Mouse (Mus musculus) hindbrain, embryonic 15.5 days (tissue): ENCODE measurements around the gene Dpf2. TPM values are rescaled to one million over a fixed set of nuclear protein-coding genes. Genes with fewer than 3 reads are reported as not detected.
A peak's percentile ranks its signal among the peaks of the same experiment; 100 is the strongest.

Experiments
- ATAC-seq: fragments of 200-750 bp; cut with Nextera tagmentation; 2 replicates; pipeline ENCODE4 v1.8.0; 2017; ENCODE audit warnings: low read depth, moderate number of reproducible peaks, moderate TSS enrichment; ENCODE audit not compliant: low FRiP score
- H3K27ac ChIP-seq: fragments of 300-500 bp; sonication (generic); replicated peaks from 2 replicates; pipeline ENCODE4 v1.5.1; 2015; ENCODE audit warnings: mild to moderate bottlenecking, inconsistent platforms
- H3K27me3 ChIP-seq: fragments of 300-500 bp; sonication (generic); 2 replicates; pipeline ENCODE4 v1.6.1; 2015; ENCODE audit warnings: control low read depth, inconsistent platforms
- H3K36me3 ChIP-seq: fragments of 300-500 bp; sonication (generic); 2 replicates; pipeline ENCODE4 v1.6.1; 2015; ENCODE audit warnings: control low read depth, inconsistent platforms
- H3K4me1 ChIP-seq: fragments of 300-500 bp; sonication (generic); replicated peaks from 2 replicates; pipeline ENCODE4 v1.6.1; 2015; ENCODE audit warnings: control low read depth, inconsistent platforms
- H3K4me2 ChIP-seq: fragments of 300-500 bp; sonication (generic); 2 replicates; pipeline ENCODE4 v1.6.1; 2015; ENCODE audit warnings: moderate library complexity, mild to moderate bottlenecking, inconsistent platforms
- H3K4me3 ChIP-seq: fragments of 300-500 bp; sonication (generic); 2 replicates; pipeline ENCODE4 v1.5.1; 2015; ENCODE audit warnings: mild to moderate bottlenecking, inconsistent platforms
- H3K9ac ChIP-seq: fragments of 300-500 bp; sonication (generic); 2 replicates; pipeline ENCODE4 v1.6.1; 2015; ENCODE audit warnings: inconsistent platforms
- H3K9me3 ChIP-seq: fragments of 300-500 bp; sonication (generic); 2 replicates; pipeline ENCODE4 v1.6.1; 2016; ENCODE audit warnings: control low read depth, inconsistent platforms
- WGBS: fragments of 180-500 bp; shearing (Covaris S2); methylation state at CpG from one replicate; pipeline ENCODE4 v1.1.7; 2015; 5-methylcytosine and 5-hydroxymethylcytosine counted together
- polyA plus RNA-seq: library from polyadenylated mRNA; unstranded; fragments of >200 nt; fragmentation: Nextera tagmentation; extraction: Ambion mirVana; gene quantifications from 2 replicates; pipeline ENCODE4 v1.2.1, GENCODE M21; 2015

The Dpf2 gene
- polyA plus RNA-seq, 1 experiment from 2014 or later, result 113 TPM

DNA sequence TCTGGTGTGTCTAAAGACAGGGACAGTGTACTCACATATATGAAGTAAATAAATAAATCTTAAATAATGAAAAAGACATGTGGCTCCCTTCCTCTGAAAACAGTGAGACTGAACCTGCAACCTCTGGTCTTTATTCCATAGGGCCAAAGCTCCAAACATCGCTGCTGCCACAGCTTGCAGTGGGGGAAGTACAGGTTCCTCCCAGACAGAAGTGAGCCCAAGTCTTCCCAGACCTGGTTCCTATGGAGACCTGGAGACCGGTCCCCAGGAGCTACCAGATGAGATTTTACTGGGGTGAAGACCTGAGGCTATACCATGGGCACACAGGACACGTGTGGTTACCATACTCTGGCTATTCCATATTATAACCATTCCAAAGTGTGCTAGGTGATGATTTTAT, 62.0 kb downstream of the Dpf2 start:
- H3K27ac ChIP-seq, result no peak overlapping the region
- H3K27me3 ChIP-seq, result no peaks in the 10 kb centered on the region
- H3K4me1 ChIP-seq, result peaks cover 41% of the 10 kb centered on the region
- no peaks in the 10 kb centered on the region for H3K9me3 ChIP-seq
- WGBS, result 89% methylated on average over 3 of the region's 3 CpGs
- no peak overlapping the region for H3K4me3 ChIP-seq
- H3K4me2 ChIP-seq, result no peak overlapping the region
- H3K36me3 ChIP-seq, result 0 out of 2 replicates have a peak, but pooled peaks cover 7% of the 10 kb centered on the region
- ATAC-seq, result no peak
- H3K9ac ChIP-seq, result no peak overlapping the region

DNA sequence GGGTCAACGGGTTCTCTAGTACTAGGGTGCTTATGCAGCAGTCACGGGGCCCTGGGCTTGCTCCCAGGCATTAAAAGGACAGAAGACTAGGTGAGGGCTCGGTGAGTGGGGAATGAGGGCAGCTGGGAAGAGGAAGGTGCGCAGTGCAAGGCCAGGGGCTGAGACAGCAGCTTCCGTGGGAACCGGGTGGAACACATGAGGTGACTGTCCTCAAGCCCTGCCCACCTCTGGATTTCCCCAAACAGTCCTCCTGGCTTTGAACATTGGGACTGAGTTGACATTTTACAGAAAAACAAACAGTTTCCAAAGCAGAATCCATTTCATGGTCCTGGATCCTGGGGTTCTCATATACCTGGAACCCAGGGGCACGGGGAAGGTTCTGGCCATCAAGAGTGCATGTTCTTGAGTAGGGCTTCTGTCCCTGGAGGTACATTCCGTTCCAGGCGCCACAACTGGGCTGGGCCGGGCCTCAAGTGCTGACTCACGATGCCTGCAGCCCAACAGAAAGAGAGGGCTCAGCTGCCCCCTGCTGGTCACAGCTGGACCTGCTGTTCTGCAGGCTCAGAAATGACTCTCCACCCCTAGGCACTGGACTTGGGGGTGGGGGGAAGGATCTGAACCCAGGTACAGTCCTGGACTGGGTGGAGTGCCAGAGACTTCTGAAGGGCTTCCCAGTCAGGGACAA, 62.8 kb downstream of the Dpf2 start:
- ATAC-seq, result 0 out of 2 replicates have a peak, but pooled peaks have one; percentile 12
- 32% methylated on average over 11 of the region's 11 CpGs for WGBS
- Histone ChIP-seq H3K4me2 (0 out of 2 replicates have a peak overlapping the region, but pooled peaks have one; percentile 16), H3K36me3 (0 out of 2 replicates have a peak, but pooled peaks cover 7% of the 10 kb centered on the region), H3K27ac (no peak overlapping the region), H3K4me1 (peaks cover 47% of the 10 kb centered on the region), H3K9me3 (no peaks in the 10 kb centered on the region), H3K4me3 (no peak overlapping the region), H3K27me3 (no peaks in the 10 kb centered on the region), H3K9ac (no peak overlapping the region; the same call in 1 of the 2 replicates)

DNA sequence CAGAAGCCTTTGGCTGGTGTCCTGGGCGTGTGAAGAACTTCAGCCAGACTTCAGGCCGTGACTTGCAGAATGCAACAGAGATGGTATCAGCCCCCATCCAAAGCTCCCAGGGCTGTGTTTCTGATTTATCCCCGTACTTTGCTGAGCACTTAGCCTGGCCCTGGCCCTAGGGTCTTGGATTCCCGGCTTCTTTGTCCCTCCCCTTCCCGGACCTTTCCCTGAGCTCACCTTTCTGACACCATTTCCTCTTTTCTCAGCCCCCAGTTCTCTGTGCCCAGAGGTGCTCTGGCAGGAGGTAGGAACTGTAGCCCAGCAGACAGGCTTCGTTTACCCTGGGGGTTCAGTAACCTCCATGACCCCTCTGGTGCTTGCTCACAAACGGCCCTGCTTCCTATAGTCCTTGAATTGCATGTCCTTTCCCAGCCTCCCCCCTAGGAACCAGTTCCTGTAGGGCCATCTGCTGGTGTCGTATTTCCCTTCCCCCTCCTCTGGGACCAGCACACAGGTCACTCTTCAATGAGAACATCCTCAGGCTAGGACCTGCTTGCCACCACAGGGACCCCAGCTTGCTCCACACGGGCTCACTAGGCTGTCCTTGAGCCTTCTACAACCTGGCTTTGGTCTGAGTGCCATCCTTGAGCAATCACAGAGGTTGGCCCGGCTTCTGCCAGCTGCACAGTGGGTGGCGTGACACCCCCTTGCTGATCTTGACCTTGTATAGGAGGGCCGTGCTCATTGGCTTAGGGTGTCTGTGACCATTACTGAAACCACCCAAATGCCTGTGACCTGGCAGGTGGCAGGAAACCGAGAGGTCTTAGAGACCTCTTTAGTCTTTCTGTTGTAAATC, 63.8 kb downstream of the Dpf2 start:
- no peak overlapping the region for H3K4me3 ChIP-seq
- no peak overlapping the region; the same call in 1 of the 2 replicates for H3K9ac ChIP-seq
- H3K4me2 ChIP-seq, result peak overlapping the region; percentile 76; the same call in 1 of the 2 replicates
- H3K4me1 ChIP-seq, result peaks cover 57% of the 10 kb centered on the region
- WGBS, result 42% methylated on average over 13 of the region's 13 CpGs
- 0 out of 2 replicates have a peak, but pooled peaks cover 3% of the 10 kb centered on the region for H3K36me3 ChIP-seq
- no peak for ATAC-seq
- no peaks in the 10 kb centered on the region for H3K9me3 ChIP-seq
- peak overlapping the region; percentile 98 for H3K27ac ChIP-seq
- H3K27me3 ChIP-seq, result no peaks in the 10 kb centered on the region

DNA sequence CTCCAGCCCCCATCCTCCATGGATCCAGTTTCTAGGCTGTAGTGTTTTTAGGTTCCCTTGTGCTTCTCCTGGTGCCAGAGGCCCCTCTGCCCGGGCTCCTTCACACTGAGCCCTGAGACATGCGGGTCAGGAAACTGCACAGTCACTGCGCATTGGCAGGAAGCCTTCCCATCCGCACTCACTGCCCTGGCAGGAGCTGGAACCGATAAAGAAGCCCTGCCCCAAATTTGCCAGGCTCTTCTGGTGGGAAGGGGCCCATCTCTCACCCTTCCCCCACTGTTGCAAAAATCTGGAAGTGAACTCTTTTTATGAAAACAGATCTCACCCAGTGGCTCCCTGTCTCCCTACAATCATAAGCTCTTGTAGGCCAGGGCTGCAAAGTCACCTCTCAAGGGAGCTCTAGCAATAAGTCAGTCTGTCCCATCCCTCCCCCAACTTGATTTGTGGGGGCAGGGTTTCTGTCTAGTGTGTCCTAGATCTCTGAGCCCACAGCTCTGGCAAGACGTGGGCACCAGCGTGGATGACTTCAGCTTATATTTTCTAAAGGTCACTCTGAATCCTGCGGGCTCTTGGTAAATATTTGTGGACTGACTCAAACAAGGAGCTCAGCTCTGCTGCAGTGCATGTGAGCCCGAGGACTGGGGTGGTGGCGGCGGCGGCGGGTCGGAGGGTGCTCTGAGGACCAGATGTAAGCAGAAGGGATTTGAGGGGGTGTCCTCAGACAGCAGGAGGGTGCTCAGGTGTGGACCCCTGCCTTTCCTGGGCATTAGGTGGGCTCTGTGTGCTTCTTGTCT, 64.6 kb downstream of the Dpf2 start:
- 63% methylated on average over 14 of the region's 14 CpGs for WGBS
- Histone ChIP-seq H3K36me3 (0 out of 2 replicates have a peak, but pooled peaks cover 3% of the 10 kb centered on the region), H3K27me3 (no peaks in the 10 kb centered on the region), H3K27ac (peak overlapping the region; percentile 98), H3K9me3 (no peaks in the 10 kb centered on the region), H3K4me2 (peak overlapping the region; percentile 76; the same call in 1 of the 2 replicates), H3K4me1 (peaks cover 65% of the 10 kb centered on the region), H3K4me3 (no peak overlapping the region), H3K9ac (peak overlapping the region; percentile 51)
- no peak for ATAC-seq

DNA sequence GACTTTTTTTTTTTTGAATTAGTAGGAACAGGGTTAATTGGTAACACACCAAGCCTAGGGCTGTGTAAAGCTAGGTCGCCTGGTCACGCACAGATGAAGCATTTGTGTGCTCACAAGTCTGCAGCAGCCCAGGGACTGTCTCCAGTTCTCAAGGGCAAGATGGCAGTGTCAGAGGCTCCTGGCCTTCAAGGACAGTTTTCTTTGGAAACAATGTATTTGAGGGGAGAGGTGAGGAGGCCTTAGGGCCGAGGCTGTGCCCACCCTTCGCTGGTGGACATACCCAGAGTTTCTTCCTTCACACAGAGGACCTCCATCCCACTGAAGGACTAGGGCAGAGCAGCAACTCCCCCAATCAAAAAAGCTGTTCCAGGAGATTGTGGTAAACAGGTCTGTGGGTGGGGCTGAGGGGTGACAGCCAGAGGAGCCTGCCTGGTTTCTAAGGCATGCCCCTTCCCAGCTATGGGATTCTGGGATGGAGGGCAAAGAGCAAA, 65.5 kb downstream of the Dpf2 start:
- no peak for ATAC-seq
- Histone ChIP-seq H3K4me2 (peak overlapping the region; percentile 76), H3K27ac (peak overlapping the region; percentile 98), H3K9me3 (no peaks in the 10 kb centered on the region), H3K4me3 (peak overlapping the region; percentile 35), H3K4me1 (peaks cover 74% of the 10 kb centered on the region), H3K36me3 (0 out of 2 replicates have a peak, but pooled peaks cover 3% of the 10 kb centered on the region), H3K27me3 (no peaks in the 10 kb centered on the region), H3K9ac (peak overlapping the region; percentile 51)
- 40% methylated on average over 4 of the region's 4 CpGs for WGBS

DNA sequence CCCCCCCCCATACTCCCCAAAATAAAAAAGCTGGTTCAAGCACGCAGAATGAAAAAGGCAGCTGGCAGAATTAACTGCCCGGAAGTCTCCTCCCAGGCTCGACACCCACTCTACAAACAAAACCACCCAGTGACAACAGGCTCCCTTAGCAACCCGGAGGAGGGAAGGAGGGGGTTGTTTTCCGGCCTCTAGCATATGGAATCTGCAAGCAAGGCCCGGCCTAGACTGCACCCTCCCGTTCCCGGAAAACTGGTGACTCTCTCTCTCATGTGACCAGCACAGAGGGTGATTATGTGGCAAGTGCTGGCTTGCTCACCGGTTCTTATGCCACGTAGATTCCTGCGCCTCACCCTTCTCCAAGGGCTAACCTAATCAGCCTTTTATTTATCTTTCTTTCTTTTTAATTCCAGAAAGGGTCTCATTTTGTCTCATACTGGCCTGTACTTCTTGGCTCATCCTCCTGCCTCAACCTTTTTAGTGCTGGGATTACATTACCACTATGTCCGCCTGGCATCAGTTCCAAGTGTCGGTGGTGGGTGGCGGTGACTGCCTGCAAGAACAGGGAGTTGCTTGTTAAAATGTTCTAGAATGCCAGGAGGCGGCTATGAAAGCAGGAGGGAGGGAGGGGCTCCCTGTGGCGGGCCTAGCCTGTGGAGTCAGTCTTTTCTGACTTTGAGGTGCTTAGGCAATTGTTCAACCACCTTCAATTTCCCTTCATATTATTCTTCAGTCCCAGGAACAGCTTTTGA, 66.1 kb downstream of the Dpf2 start:
- 1% methylated on average over 16 of the region's 16 CpGs for WGBS
- H3K9me3 ChIP-seq, result no peaks in the 10 kb centered on the region
- H3K27me3 ChIP-seq, result no peaks in the 10 kb centered on the region
- peak overlapping the region; percentile 51 for H3K9ac ChIP-seq
- H3K4me3 ChIP-seq, result peak overlapping the region; percentile 35
- peak overlapping the region; percentile 98 for H3K27ac ChIP-seq
- peaks cover 76% of the 10 kb centered on the region for H3K4me1 ChIP-seq
- H3K36me3 ChIP-seq, result no peaks in the 10 kb centered on the region
- peak; percentile 86 for ATAC-seq
- peak overlapping the region; percentile 76 for H3K4me2 ChIP-seq

Other genes with a start within 250 kb of the Dpf2 start
- 17.1 and 20.1 TPM in 2 replicates for gene Sipa1, start 249.3 kb downstream of the Dpf2 start, polyA plus RNA-seq
- gene Map3k11, start 224.3 kb downstream of the Dpf2 start, polyA plus RNA-seq, result 12.3 and 13.4 TPM in 2 replicates
- gene Pcnx3, start 224.1 kb downstream of the Dpf2 start, polyA plus RNA-seq, result 23.9 and 26.7 TPM in 2 replicates
- 0.14 and 0.30 TPM in 2 replicates for gene Kcnk7, start 208.6 kb downstream of the Dpf2 start, polyA plus RNA-seq
- 15.5 and 19.7 TPM in 2 replicates for gene Ehbp1l1, start 186.7 kb downstream of the Dpf2 start, polyA plus RNA-seq
- gene Fam89b, start 183.4 kb downstream of the Dpf2 start, polyA plus RNA-seq, result 139 and 149 TPM in 2 replicates
- gene Ltbp3, start 172.1 kb downstream of the Dpf2 start, polyA plus RNA-seq, result 15.2 and 17.2 TPM in 2 replicates
- gene Scyl1, start 141.6 kb downstream of the Dpf2 start, polyA plus RNA-seq, result 79.7 and 92.6 TPM in 2 replicates
- 17.6 and 18.0 TPM in 2 replicates for gene Frmd8, start 37.7 kb downstream of the Dpf2 start, polyA plus RNA-seq
- 2.6 TPM in 2 replicates for gene Slc25a45, start 35.2 kb downstream of the Dpf2 start, polyA plus RNA-seq
- gene Tigd3, start 18.9 kb downstream of the Dpf2 start, polyA plus RNA-seq, result 10.7 and 11.7 TPM in 2 replicates
- 19.0 and 20.3 TPM in 2 replicates for gene Cdc42ep2, start 11.8 kb upstream of the Dpf2 start, polyA plus RNA-seq
- 26.7 and 28.1 TPM in 2 replicates for gene Pola2, start 51.2 kb upstream of the Dpf2 start, polyA plus RNA-seq
- gene Slc22a20, start 73.1 kb upstream of the Dpf2 start, polyA plus RNA-seq, result not detected in 2 replicates
- 4.8 and 5.8 TPM in 2 replicates for gene Capn1, start 102.9 kb upstream of the Dpf2 start, polyA plus RNA-seq
- gene Syvn1, start 133.6 kb upstream of the Dpf2 start, polyA plus RNA-seq, result 32.9 and 39.8 TPM in 2 replicates
- 62.3 and 64.4 TPM in 2 replicates for gene Mrpl49, start 144.8 kb upstream of the Dpf2 start, polyA plus RNA-seq
- 503 and 507 TPM in 2 replicates for gene Fau, start 144.8 kb upstream of the Dpf2 start, polyA plus RNA-seq
- 33.0 and 34.8 TPM in 2 replicates for gene Znhit2, start 148.2 kb upstream of the Dpf2 start, polyA plus RNA-seq
- gene Tm7sf2, start 155.4 kb upstream of the Dpf2 start, polyA plus RNA-seq, result 58.6 and 60.1 TPM in 2 replicates
- gene Vps51, start 164.2 kb upstream of the Dpf2 start, polyA plus RNA-seq, result 84.8 and 94.0 TPM in 2 replicates
- gene Tmem262, start 167.0 kb upstream of the Dpf2 start, polyA plus RNA-seq, result not detected in 2 replicates
- 1.3 and 1.4 TPM in 2 replicates for gene Gm28374, start 169.2 kb upstream of the Dpf2 start, polyA plus RNA-seq
- 79.3 and 82.0 TPM in 2 replicates for gene Zfpl1, start 171.9 kb upstream of the Dpf2 start, polyA plus RNA-seq
- gene Cdca5, start 172.0 kb upstream of the Dpf2 start, polyA plus RNA-seq, result 8.4 and 9.6 TPM in 2 replicates
- gene AC131692.1, start 181.4 kb upstream of the Dpf2 start, polyA plus RNA-seq, result not detected in 2 replicates
- gene Naaladl1, start 192.8 kb upstream of the Dpf2 start, polyA plus RNA-seq, result 0.54 and 0.60 TPM in 2 replicates
- gene Sac3d1, start 205.6 kb upstream of the Dpf2 start, polyA plus RNA-seq, result 50.2 and 57.5 TPM in 2 replicates
- 61.7 and 65.4 TPM in 2 replicates for gene Snx15, start 215.3 kb upstream of the Dpf2 start, polyA plus RNA-seq
- not detected in 2 replicates for gene Batf2, start 228.0 kb upstream of the Dpf2 start, polyA plus RNA-seq
- gene Arl2, start 228.5 kb upstream of the Dpf2 start, polyA plus RNA-seq, result 141 and 147 TPM in 2 replicates